Mouse (Mus musculus) right cerebral cortex, adult 2 months (tissue): ENCODE results near the gene E130114P18Rik.

Experiments
- DNase-seq, 2 experiments: peaks; one replicate each; pipeline ENCODE4 v3.0.0; 2021 to 2022; ENCODE audit warnings: low spot score in 2 of 2

E130114P18Rik gene

DNA sequence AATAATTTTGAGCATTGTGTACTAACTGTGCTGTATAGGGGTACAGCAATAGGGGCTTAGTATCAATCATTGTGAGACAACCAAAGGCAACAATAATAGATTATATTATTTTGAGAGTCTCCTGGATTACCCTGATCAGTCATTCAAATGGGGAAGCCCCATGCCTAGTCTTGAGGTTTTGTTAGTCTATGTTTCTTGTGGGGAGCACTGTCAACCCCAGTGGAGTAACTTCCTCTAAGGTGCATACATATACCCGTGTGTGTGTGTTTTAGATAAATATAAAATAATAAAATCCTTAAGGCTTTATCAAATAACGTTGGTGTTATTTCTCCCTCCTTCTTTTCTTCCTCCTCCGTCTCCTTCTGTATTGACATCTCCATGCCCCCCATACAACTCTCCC, 208.6 kb downstream of the E130114P18Rik start:
- DNase-seq = no peak

DNA sequence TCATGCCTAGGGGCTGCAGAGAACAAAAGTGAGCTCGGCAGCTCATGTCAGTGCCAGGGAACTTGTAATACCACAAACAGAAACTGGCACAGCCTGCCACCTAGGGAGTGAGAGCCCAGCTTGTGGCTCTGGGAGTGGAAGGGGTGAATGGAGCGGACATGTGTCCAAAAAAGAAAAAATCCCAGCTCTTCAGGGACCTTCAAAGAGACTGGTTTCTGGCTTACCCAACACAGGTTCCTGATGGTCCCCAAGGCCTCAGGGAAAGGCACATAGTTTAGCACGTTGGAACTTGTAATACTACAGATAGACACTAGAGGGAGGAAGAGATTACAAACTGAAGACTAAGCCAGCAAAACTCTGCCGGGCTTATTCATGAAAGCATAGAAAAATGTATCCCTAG, 213.2 kb downstream of the E130114P18Rik start:
- DNase-seq = no peak

DNA sequence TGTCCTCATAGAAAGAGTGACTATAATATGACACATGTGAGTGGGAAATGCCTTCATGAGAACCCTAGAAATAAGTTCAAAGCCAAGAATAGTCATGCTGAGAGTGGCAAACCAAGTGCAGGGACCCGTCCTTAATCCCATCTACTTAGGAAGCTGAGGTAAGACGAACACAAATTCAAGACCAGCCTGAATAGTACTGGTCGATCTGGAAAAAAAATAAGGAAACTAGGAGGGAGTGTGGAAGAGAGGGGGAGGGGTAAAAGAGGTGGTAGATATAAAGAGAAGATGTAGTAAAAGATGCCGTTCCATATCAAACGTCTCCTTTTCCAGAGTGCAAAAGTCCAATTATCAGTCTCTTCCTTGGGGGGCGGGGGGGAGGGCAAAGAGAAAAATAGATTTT, 213.7 kb downstream of the E130114P18Rik start:
- DNase-seq = no peak

DNA sequence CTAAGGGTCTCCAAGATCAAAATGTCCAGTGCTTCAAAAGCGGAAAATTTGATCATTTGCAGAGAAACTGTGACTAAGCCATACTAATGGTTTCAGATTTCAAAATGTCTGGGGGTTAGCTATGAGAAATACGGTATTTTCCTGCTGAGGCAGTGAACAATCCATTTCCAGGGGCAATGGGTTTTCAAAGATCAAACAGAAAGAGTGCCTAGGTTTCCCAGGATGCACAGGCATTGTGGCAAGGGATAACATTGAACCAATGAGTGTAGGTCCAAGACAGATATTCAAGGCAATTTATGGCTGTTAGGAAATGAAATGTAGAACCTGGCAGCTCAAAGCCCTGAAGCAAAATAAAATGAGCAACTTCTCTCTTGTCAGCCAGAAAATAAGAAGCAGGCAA, 220.3 kb downstream of the E130114P18Rik start:
- DNase-seq = no peak

DNA sequence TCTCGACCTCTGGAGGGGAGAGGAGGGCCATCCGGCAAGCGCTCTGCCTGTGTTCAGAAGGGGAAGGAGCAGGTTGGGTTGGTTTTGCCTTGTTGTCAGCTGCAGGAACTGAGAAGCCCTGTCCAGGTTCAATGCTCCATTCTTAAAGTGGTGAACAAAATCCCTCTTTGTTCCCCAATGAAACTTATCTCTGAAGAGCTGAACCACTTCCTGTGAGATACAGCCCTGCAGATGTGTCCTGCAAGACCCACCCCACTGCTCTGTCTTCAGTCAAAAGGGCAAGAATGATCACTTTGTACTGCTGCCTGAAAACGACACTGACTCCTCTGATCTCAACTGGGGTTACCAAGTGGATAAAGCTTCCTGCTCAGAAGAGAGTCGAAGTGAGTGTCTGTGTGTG, 233.9 kb downstream of the E130114P18Rik start:
- no peak for DNase-seq

DNA sequence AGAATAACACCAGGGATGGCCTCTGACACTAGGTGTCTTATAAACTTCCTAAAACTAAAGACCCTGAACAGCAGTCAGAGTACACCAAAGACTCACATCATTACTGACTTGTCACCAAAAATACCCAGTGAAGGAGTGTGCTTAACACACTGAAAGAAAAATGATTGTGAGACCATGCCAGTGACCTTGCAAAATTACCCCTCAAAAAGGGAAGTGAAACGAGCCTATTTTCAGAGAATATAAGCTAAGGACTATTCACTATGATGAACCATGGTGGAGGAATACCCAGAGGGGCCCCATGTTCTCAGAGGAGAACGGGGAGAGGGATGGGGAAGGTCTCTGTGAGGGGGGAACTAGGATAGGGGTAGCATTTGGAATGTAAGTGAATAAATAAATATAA, 245.8 kb downstream of the E130114P18Rik start:
- DNase-seq = no peak

DNA sequence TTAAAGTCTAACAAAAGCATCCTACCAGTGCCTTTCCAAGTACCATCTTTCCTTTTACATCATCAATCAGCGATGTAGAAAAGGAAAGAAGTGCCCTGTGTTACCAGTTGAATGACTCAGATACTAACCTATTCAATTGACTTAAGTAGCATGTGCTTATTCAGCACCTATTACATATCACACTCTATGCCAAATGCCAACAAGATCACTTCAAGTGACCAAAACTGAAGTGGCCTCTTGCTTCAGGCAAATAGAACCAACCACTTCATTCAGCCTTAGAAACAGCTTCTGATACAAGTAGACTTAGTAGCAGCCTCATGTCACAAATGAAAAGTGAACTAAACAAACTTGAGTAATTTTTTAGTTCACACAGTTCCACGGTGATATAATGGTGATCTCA, 249.4 kb downstream of the E130114P18Rik start:
- DNase-seq = no peak
